Mouse (Mus musculus) v-Abl transformed pro-B cells (cell line): ENCODE results near the gene Ncbp1.

Source experiments
- in situ Hi-C, 2 experiments: fragments of 400-800 bp; cut with MboI; formaldehyde crosslinking; loops; one replicate each; pipeline ENCODE4 v1.15.1; 2025; ENCODE audit not compliant: unreplicated experiment in 2 of 2

Ncbp1 gene

GRCm38 (mm10) chr4:46123358-46123757, 15.1 kb upstream of the Ncbp1 start:
- in situ Hi-C loops, result loop anchor here (5.0 to 10.0 kb wide), 2 partner anchors 179 to 181 kb away; no protein-coding TSS in a partner anchor

- in situ Hi-C loops, result loop anchor here (10.0 to 25.0 kb wide), 2 partner anchors 182 to 1114 kb away; partner anchors contain the start of genes Polr1e (in 2 of the 2) and Zbtb5 (in 2 of the 2)
Observed at GRCm38 (mm10) chr4:46126541-46126940, 11.9 kb upstream of the Ncbp1 start.

GRCm38 (mm10) chr4:46129311-46130004, 9.0 kb upstream of the Ncbp1 start:
- in situ Hi-C loops, result loop anchor here (10.0 to 25.0 kb wide), 3 partner anchors 65 to 1117 kb away; partner anchors contain the start of genes Polr1e (in 2 of the 2), Zbtb5 (in 2 of the 2) and Xpa (in 1 of the 2)

- in situ Hi-C loops, result loop anchor here (10.0 to 25.0 kb wide), 2 partner anchors 65 to 1118 kb away; partner anchors contain the start of genes Polr1e (in 2 of the 2), Zbtb5 (in 2 of the 2) and Xpa (in 1 of the 2)
Observed at GRCm38 (mm10) chr4:46130221-46130620, 8.2 kb upstream of the Ncbp1 start.

GRCm38 (mm10) chr4:46131791-46132190, 6.6 kb upstream of the Ncbp1 start:
- in situ Hi-C loops, result loop anchor here (10.0 to 25.0 kb wide), 2 partner anchors 63 to 1119 kb away; partner anchors contain the start of genes Polr1e (in 2 of the 2), Zbtb5 (in 2 of the 2) and Xpa (in 1 of the 2)

GRCm38 (mm10) chr4:46137629-46138286, 655 bp upstream of the Ncbp1 start:
- in situ Hi-C loops, result loop anchor here (10.0 to 25.0 kb wide), 2 partner anchors 57 to 1125 kb away; partner anchors contain the start of genes Polr1e (in 2 of the 2), Zbtb5 (in 2 of the 2) and Xpa (in 1 of the 2)

- in situ Hi-C loops, result loop anchor here (25.0 kb wide), 1 partner anchor 1132 kb away; the partner anchor contains the start of genes Polr1e (in 2 of the 2) and Zbtb5 (in 2 of the 2)
Observed at GRCm38 (mm10) chr4:46144323-46144722, 5.9 kb downstream of the Ncbp1 start.

- in situ Hi-C loops, result loop anchor here (25.0 kb wide), 1 partner anchor 1135 kb away; the partner anchor contains the start of genes Polr1e (in 2 of the 2) and Zbtb5 (in 2 of the 2)
Observed at GRCm38 (mm10) chr4:46146881-46147280, 8.5 kb downstream of the Ncbp1 start.

GRCm38 (mm10) chr4:46151903-46152544, 13.6 kb downstream of the Ncbp1 start:
- in situ Hi-C loops, result loop anchor here in 1 of 2 experiments (25.0 kb wide), 1 partner anchor 1490 kb away; no protein-coding TSS in a partner anchor

GRCm38 (mm10) chr4:46164027-46164426, 25.6 kb downstream of the Ncbp1 start:
- in situ Hi-C loops, result loop anchor here in 1 of 2 experiments (25.0 kb wide), 1 partner anchor 1502 kb away; no protein-coding TSS in a partner anchor

GRCm38 (mm10) chr4:46165831-46166230, 27.4 kb downstream of the Ncbp1 start:
- in situ Hi-C loops, result loop anchor here in 1 of 2 experiments (25.0 kb wide), 1 partner anchor 1504 kb away; no protein-coding TSS in a partner anchor

- in situ Hi-C loops, result loop anchor here in 1 of 2 experiments (25.0 kb wide), 1 partner anchor 1509 kb away; no protein-coding TSS in a partner anchor
Observed at GRCm38 (mm10) chr4:46171761-46172160, 33.3 kb downstream of the Ncbp1 start.

- in situ Hi-C loops, result no loop called here
Observed at GRCm38 (mm10) chr4:46176313-46176712, 37.9 kb downstream of the Ncbp1 start.

GRCm38 (mm10) chr4:46177018-46177417, 38.6 kb downstream of the Ncbp1 start:
- in situ Hi-C loops, result no loop called here

- in situ Hi-C loops, result no loop called here
Observed at GRCm38 (mm10) chr4:46177496-46177895, 39.1 kb downstream of the Ncbp1 start.

GRCm38 (mm10) chr4:46181168-46181567, 42.8 kb downstream of the Ncbp1 start:
- in situ Hi-C loops, result no loop called here

- in situ Hi-C loops, result no loop called here
Observed at GRCm38 (mm10) chr4:46182181-46182580, 43.8 kb downstream of the Ncbp1 start.

- in situ Hi-C loops, result no loop called here
Observed at GRCm38 (mm10) chr4:46185423-46185822, 47.0 kb downstream of the Ncbp1 start.

- in situ Hi-C loops, result no loop called here
Observed at GRCm38 (mm10) chr4:46185890-46186289, 47.5 kb downstream of the Ncbp1 start.

GRCm38 (mm10) chr4:46186466-46186865, 48.1 kb downstream of the Ncbp1 start:
- in situ Hi-C loops, result no loop called here
